Mouse (Mus musculus) lung, adult 2 months (tissue): Measurements from ENCODE around the gene 1700003F12Rik. TPM values are rescaled to one million over a fixed set of nuclear protein-coding genes. Genes with fewer than 3 reads are reported as not detected.

Experiments used
- DNase-seq: peaks from one replicate; pipeline ENCODE4 v3.0.0; 2022
- H3K4me1 ChIP-seq: fragments of 200-500 bp; 2 replicates; pipeline ENCODE4 v1.6.1; 2011; ENCODE audit warnings: low read length; ENCODE audit not compliant: control insufficient read depth, insufficient read depth
- H3K4me3 ChIP-seq: fragments of 200-500 bp; replicated peaks from 2 replicates; pipeline ENCODE3; 2011; ENCODE audit warnings: low read depth, mild to moderate bottlenecking, control low read depth, low read length; ENCODE audit errors: extremely low read depth
- CTCF ChIP-seq: fragments of 200-500 bp; IDR thresholded peaks from 2 replicates; pipeline ENCODE4 v1.5.1; 2011; ENCODE audit warnings: mild to moderate bottlenecking, low read length, control low read depth; ENCODE audit not compliant: insufficient read depth
- POLR2A ChIP-seq: fragments of 200-500 bp; IDR thresholded peaks from 2 replicates; pipeline ENCODE4 v1.6.1; 2011; ENCODE audit warnings: low read depth, mild to moderate bottlenecking, control low read depth, low read length, borderline replicate concordance; ENCODE audit errors: extremely low read depth
- WGBS: fragments of 180-500 bp; shearing (Covaris S2); methylation state at CpG from one replicate; pipeline ENCODE4 v1.1.7; 2018; 5-methylcytosine and 5-hydroxymethylcytosine counted together
- polyA plus RNA-seq: library from polyadenylated mRNA; depleted of rRNA; stranded (reverse); fragments of >200 nt; gene quantifications from 2 replicates; pipeline ENCODE4 v1.2.3, GENCODE M21; 2012; rRNA removed

The 1700003F12Rik gene
- polyA plus RNA-seq: 0.98 TPM in 1 of 2 replicates, not detected in the other

DNA sequence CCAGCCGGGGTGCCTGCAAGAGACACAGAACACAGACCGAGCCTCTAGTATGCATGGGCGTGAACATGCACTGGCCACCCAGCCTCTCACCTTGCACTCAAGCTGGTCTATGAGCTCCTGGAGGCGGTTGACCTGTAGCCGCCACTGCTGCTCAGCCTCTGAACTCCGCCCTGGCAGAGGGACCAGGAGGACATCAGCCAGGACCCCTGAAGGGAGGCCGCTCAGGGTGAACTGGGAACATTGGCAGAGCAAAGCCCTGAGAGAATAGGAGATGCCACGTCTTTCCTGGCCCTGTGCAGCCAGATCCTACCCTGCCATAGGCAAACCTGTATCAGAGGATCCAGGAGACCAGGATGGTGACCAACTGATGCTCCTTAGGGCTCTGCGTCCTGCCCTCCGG, at the start of gene 1700003F12Rik:
1700003F12Rik (plus strand) TSS at position 375 of the 400 bp plus-strand sequence.
- peaks cover 3% of the 10 kb centered on the region for H3K4me1 ChIP-seq
- 93% methylated on average over 10 of the region's 10 CpGs for WGBS

GRCm38 (mm10) chr2:154498571-154498970, 48.3 kb upstream of the 1700003F12Rik start:
- WGBS: 43% methylated on average over 5 of the region's 5 CpGs
- no peaks in the 10 kb centered on the region; the same call in 1 of the 2 replicates for H3K4me1 ChIP-seq
- H3K4me3 ChIP-seq: no peak overlapping the region
- TF ChIP-seq POLR2A: no peak
- no peak for TF ChIP-seq CTCF
- DNase-seq: no peak

More for the DNA sequence above, at the start of gene 1700003F12Rik:
- DNase-seq: no peak
- no peak within 1 kb of the TSS for H3K4me3 ChIP-seq
- no peak for TF ChIP-seq POLR2A
- no peak for TF ChIP-seq CTCF

- WGBS: 95% methylated on average over 2 of the region's 2 CpGs
- no peak for DNase-seq
- no peak for TF ChIP-seq CTCF
- TF ChIP-seq POLR2A: no peak
These were observed 47.1 kb upstream of the 1700003F12Rik start for GRCm38 (mm10) chr2:154499717-154500247.

GRCm38 (mm10) chr2:154500758-154501157, 46.1 kb upstream of the 1700003F12Rik start:
- no peak for TF ChIP-seq CTCF
- no peak for TF ChIP-seq POLR2A
- no peak for DNase-seq
- Histone ChIP-seq H3K4me1 (no peaks in the 10 kb centered on the region; the same call in 1 of the 2 replicates), H3K4me3 (no peak overlapping the region)
- WGBS: 89% methylated on average over 3 of the region's 3 CpGs

More at GRCm38 (mm10) chr2:154499717-154500247, 47.1 kb upstream of the 1700003F12Rik start:
- Histone ChIP-seq H3K4me1 (no peaks in the 10 kb centered on the region; the same call in 1 of the 2 replicates), H3K4me3 (no peak overlapping the region)

- WGBS: 79% methylated on average over 2 of the region's 2 CpGs
- TF ChIP-seq CTCF (no peak), POLR2A (no peak)
- H3K4me1 ChIP-seq: no peaks in the 10 kb centered on the region; the same call in 1 of the 2 replicates
- no peak overlapping the region for H3K4me3 ChIP-seq
- DNase-seq: no peak
These were observed 39.8 kb upstream of the 1700003F12Rik start for GRCm38 (mm10) chr2:154507076-154507475.

- peak; percentile 25 for DNase-seq
- Histone ChIP-seq H3K4me3 (no peak overlapping the region), H3K4me1 (no peaks in the 10 kb centered on the region; the same call in 1 of the 2 replicates)
- TF ChIP-seq POLR2A (no peak), CTCF (peak; percentile 62; the same call in 1 of the 2 replicates)
- 60% methylated on average over 9 of the region's 9 CpGs for WGBS
These were observed 39.2 kb upstream of the 1700003F12Rik start for GRCm38 (mm10) chr2:154507566-154508283.

DNA sequence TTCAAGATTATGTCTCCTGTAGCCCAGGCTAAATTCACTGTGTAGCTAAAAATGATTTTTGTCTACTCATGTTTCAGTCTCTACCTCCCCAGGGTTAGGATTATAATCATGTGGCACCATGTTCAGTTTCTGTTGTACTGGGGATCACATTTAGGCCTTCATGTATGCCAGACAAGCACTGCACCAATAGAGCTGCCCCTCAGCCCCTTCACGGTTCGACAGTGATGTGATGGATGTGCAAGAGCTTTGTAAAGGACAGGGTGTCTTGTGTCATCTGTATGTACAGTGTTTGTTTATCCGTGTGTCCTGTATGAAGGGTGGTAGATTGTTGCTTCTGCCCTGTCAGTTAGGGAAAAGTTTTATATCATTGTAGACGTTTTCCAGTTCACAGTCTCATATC, 38.4 kb upstream of the 1700003F12Rik start:
- TF ChIP-seq POLR2A: no peak
- TF ChIP-seq CTCF: no peak
- no peak for DNase-seq
- WGBS: 82% methylated on average over 4 of the region's 4 CpGs
- H3K4me1 ChIP-seq: no peaks in the 10 kb centered on the region; the same call in 1 of the 2 replicates
- H3K4me3 ChIP-seq: no peak overlapping the region

- DNase-seq: no peak
- 83% methylated on average over 3 of the region's 3 CpGs for WGBS
- no peak overlapping the region for H3K4me3 ChIP-seq
- no peaks in the 10 kb centered on the region; the same call in 1 of the 2 replicates for H3K4me1 ChIP-seq
- TF ChIP-seq CTCF: no peak
These were observed 36.7 kb upstream of the 1700003F12Rik start for GRCm38 (mm10) chr2:154510141-154510540.

GRCm38 (mm10) chr2:154516944-154517343, 29.9 kb upstream of the 1700003F12Rik start:
- Histone ChIP-seq H3K4me1 (no peaks in the 10 kb centered on the region; the same call in 1 of the 2 replicates), H3K4me3 (no peak overlapping the region)
- WGBS: 69% methylated on average over 3 of the region's 3 CpGs
- no peak for TF ChIP-seq CTCF
- TF ChIP-seq POLR2A: no peak
- no peak for DNase-seq

GRCm38 (mm10) chr2:154517424-154517823, 29.5 kb upstream of the 1700003F12Rik start:
- 85% methylated on average over 5 of the region's 5 CpGs for WGBS
- Histone ChIP-seq H3K4me3 (no peak overlapping the region), H3K4me1 (no peaks in the 10 kb centered on the region; the same call in 1 of the 2 replicates)
- no peak for DNase-seq
- TF ChIP-seq CTCF (no peak), POLR2A (no peak)
